Mouse (Mus musculus) lung, embryonic 16.5 days (tissue): ENCODE data around the gene Tspan9. TPM values are rescaled to one million over a fixed set of nuclear protein-coding genes. Genes with fewer than 3 reads are reported as not detected.

ENCODE experiments used
- ATAC-seq: fragments of 200-750 bp; cut with Nextera tagmentation; 2 replicates; pipeline ENCODE4 v1.8.0; 2017; ENCODE audit warnings: low read depth, mild to moderate bottlenecking, moderate library complexity
- H3K27ac ChIP-seq: fragments of 300-500 bp; sonication (generic); 2 replicates; pipeline ENCODE4 v1.5.1; 2014; ENCODE audit warnings: mild to moderate bottlenecking, control low read depth, low read length
- H3K27me3 ChIP-seq: fragments of 300-500 bp; sonication (generic); 2 replicates; pipeline ENCODE4 v1.6.1; 2014; ENCODE audit warnings: low read depth, low read length, mixed read lengths; ENCODE audit not compliant: control insufficient read depth, insufficient read depth
- H3K36me3 ChIP-seq: fragments of 300-500 bp; sonication (generic); 2 replicates; pipeline ENCODE4 v1.6.1; 2014; ENCODE audit warnings: low read length; ENCODE audit not compliant: control insufficient read depth, insufficient read depth
- H3K4me1 ChIP-seq: fragments of 300-500 bp; sonication (generic); replicated peaks from 2 replicates; pipeline ENCODE4 v1.6.1; 2014; ENCODE audit warnings: low read length, mixed read lengths; ENCODE audit not compliant: control insufficient read depth, insufficient read depth
- H3K4me2 ChIP-seq: fragments of 300-500 bp; sonication (generic); 2 replicates; pipeline ENCODE4 v1.6.1; 2014; ENCODE audit warnings: low read depth, low read length, control low read depth
- H3K4me3 ChIP-seq: fragments of 300-500 bp; sonication (generic); 2 replicates; pipeline ENCODE4 v1.5.1; 2014; ENCODE audit warnings: mild to moderate bottlenecking, low read length, control low read depth
- H3K9ac ChIP-seq: fragments of 300-500 bp; sonication (generic); 2 replicates; pipeline ENCODE4 v1.6.1; 2014; ENCODE audit warnings: low read length, control low read depth
- H3K9me3 ChIP-seq: fragments of 300-500 bp; sonication (generic); 2 replicates; pipeline ENCODE4 v1.6.1; 2016; ENCODE audit warnings: low read length; ENCODE audit not compliant: control insufficient read depth
- WGBS: fragments of 180-500 bp; shearing (Covaris S2); extraction: QIAGEN DNeasy Blood & Tissue Kit; methylation state at CpG from one replicate; pipeline ENCODE4 v1.1.7; 2014; 5-methylcytosine and 5-hydroxymethylcytosine counted together
- polyA plus RNA-seq: library from polyadenylated mRNA; unstranded; fragments of >200 nt; fragmentation: Nextera tagmentation; extraction: Ambion mirVana; gene quantifications from 2 replicates; pipeline ENCODE4 v1.2.1, GENCODE M21; 2015

Tspan9 gene
- polyA plus RNA-seq, 1 experiment from 2014 or later, result 158 TPM

- no peak overlapping the region for H3K4me3 ChIP-seq
- no peak for ATAC-seq
- 87% methylated on average over 6 of the region's 6 CpGs for WGBS
- no peaks in the 10 kb centered on the region for H3K36me3 ChIP-seq
- H3K4me1 ChIP-seq, result no peaks in the 10 kb centered on the region
- H3K27me3 ChIP-seq, result no peaks in the 10 kb centered on the region
- H3K9ac ChIP-seq, result no peak overlapping the region
- no peaks in the 10 kb centered on the region for H3K9me3 ChIP-seq
- H3K4me2 ChIP-seq, result no peak overlapping the region
- H3K27ac ChIP-seq, result no peak overlapping the region
Observed at GRCm38 (mm10) chr6:128159092-128159491, 15.7 kb upstream of the Tspan9 start.

DNA sequence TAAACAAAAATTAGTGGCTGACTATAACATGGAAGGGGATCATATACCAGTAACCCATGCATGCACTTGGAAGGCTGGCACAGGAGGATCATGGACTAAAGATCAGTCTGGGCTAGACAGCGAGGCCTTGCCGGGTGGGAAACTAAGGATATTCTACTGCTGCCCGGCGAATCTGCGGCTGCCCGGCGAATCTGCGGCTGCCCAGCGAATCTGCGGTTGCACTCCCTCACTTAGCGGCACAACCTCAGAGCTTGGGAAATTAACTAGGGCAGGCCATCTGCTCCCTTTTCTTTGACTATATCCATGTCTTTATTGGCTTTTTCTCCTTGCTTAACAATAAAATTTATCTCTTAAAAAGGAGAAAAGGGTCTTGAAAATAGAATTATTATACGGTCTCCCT, 14.6 kb upstream of the Tspan9 start:
- no peaks in the 10 kb centered on the region for H3K27me3 ChIP-seq
- H3K9ac ChIP-seq, result no peak overlapping the region
- no peaks in the 10 kb centered on the region for H3K4me1 ChIP-seq
- H3K36me3 ChIP-seq, result no peaks in the 10 kb centered on the region
- WGBS, result 66% methylated on average over 12 of the region's 12 CpGs
- H3K27ac ChIP-seq, result no peak overlapping the region
- no peak overlapping the region for H3K4me3 ChIP-seq
- no peak for ATAC-seq
- no peaks in the 10 kb centered on the region for H3K9me3 ChIP-seq
- no peak overlapping the region for H3K4me2 ChIP-seq

GRCm38 (mm10) chr6:128156476-128156875, 13.1 kb upstream of the Tspan9 start:
- Histone ChIP-seq H3K9ac (no peak overlapping the region), H3K27me3 (no peaks in the 10 kb centered on the region), H3K27ac (no peak overlapping the region), H3K4me2 (no peak overlapping the region), H3K36me3 (no peaks in the 10 kb centered on the region), H3K4me3 (no peak overlapping the region), H3K4me1 (no peaks in the 10 kb centered on the region), H3K9me3 (no peaks in the 10 kb centered on the region)
- no peak for ATAC-seq
- 78% methylated on average over 4 of the region's 4 CpGs for WGBS

- Histone ChIP-seq H3K27me3 (no peaks in the 10 kb centered on the region), H3K36me3 (no peaks in the 10 kb centered on the region), H3K9me3 (no peaks in the 10 kb centered on the region), H3K4me3 (no peak overlapping the region), H3K27ac (no peak overlapping the region), H3K9ac (no peak overlapping the region), H3K4me1 (no peaks in the 10 kb centered on the region), H3K4me2 (no peak overlapping the region)
- ATAC-seq, result no peak
- 64% methylated on average over 2 of the region's 2 CpGs for WGBS
Observed at GRCm38 (mm10) chr6:128155935-128156334, 12.5 kb upstream of the Tspan9 start.

GRCm38 (mm10) chr6:128145765-128146164, 2.4 kb upstream of the Tspan9 start:
- Histone ChIP-seq H3K9me3 (no peaks in the 10 kb centered on the region), H3K4me1 (peaks cover 19% of the 10 kb centered on the region), H3K4me2 (no peak overlapping the region), H3K9ac (no peak overlapping the region), H3K27me3 (no peaks in the 10 kb centered on the region), H3K4me3 (no peak overlapping the region), H3K27ac (no peak overlapping the region), H3K36me3 (no peaks in the 10 kb centered on the region)
- no peak for ATAC-seq
- WGBS, result 52% methylated on average over 6 of the region's 6 CpGs

- ATAC-seq, result peak; percentile 82
- Histone ChIP-seq H3K36me3 (no peaks in the 10 kb centered on the region), H3K4me3 (peak overlapping the region; percentile 75), H3K9ac (peak overlapping the region; percentile 87), H3K4me1 (peaks cover 19% of the 10 kb centered on the region), H3K9me3 (no peaks in the 10 kb centered on the region), H3K27me3 (no peaks in the 10 kb centered on the region), H3K4me2 (peak overlapping the region; percentile 72), H3K27ac (peak overlapping the region; percentile 94)
- 4% methylated on average over 20 of the region's 20 CpGs for WGBS
Observed at GRCm38 (mm10) chr6:128142369-128143278, 770 bp downstream of the Tspan9 start.

DNA sequence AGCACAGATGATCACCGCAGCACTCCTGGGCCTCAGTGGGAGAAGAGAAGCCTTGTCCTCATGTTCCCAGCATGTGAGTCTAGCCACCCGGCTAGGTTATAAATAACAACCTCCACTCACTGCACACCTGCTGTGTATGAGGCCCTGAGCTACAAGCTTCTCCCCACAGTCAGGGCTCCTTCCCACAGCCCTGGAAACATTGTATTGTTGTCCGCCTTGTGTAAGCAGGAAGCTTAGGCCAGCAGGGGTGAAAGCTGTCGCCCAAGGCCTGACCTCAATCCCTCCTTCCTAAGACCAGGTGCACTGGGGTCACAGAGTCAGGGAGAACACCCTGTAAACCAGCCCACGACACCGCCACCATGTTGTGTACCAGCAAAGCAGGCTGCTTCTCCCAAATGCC, 2.7 kb downstream of the Tspan9 start:
- Histone ChIP-seq H3K4me1 (peaks cover 26% of the 10 kb centered on the region), H3K4me2 (no peak overlapping the region), H3K9me3 (no peaks in the 10 kb centered on the region), H3K27ac (no peak overlapping the region), H3K4me3 (no peak overlapping the region), H3K27me3 (no peaks in the 10 kb centered on the region), H3K9ac (no peak overlapping the region), H3K36me3 (no peaks in the 10 kb centered on the region)
- WGBS, result 71% methylated on average over 6 of the region's 6 CpGs
- no peak for ATAC-seq

GRCm38 (mm10) chr6:128137855-128138254, 5.5 kb downstream of the Tspan9 start:
- Histone ChIP-seq H3K4me2 (no peak overlapping the region), H3K27me3 (no peaks in the 10 kb centered on the region), H3K9ac (no peak overlapping the region), H3K4me3 (no peak overlapping the region), H3K27ac (no peak overlapping the region), H3K9me3 (no peaks in the 10 kb centered on the region), H3K4me1 (peaks cover 46% of the 10 kb centered on the region), H3K36me3 (no peaks in the 10 kb centered on the region)
- WGBS, result 94% methylated on average over 4 of the region's 4 CpGs
- ATAC-seq, result no peak

DNA sequence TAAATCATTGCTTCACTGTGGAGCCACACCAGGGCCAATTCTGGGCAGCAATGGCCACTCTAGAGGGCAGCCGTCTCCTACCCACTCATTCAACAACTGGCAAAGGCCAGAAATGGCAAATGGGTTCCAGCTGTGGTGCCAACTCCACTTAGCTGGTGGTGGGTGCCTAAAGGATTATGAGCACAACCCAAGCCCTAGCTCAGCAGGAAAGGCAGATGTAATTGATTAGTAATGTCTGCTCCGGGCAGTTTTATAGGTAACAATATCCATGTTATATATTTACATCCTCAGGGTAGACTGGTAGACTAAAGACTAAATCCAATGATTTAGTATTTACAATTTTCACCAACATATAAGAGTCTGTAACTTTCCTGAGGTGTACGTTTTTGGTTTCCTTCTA, 6.7 kb downstream of the Tspan9 start:
- H3K4me1 ChIP-seq, result peaks cover 44% of the 10 kb centered on the region
- H3K9me3 ChIP-seq, result no peaks in the 10 kb centered on the region
- WGBS, result 83% methylated on average over 3 of the region's 3 CpGs
- H3K36me3 ChIP-seq, result no peaks in the 10 kb centered on the region
- no peaks in the 10 kb centered on the region for H3K27me3 ChIP-seq
- no peak overlapping the region for H3K27ac ChIP-seq
- H3K4me2 ChIP-seq, result no peak overlapping the region
- no peak overlapping the region for H3K4me3 ChIP-seq
- no peak overlapping the region for H3K9ac ChIP-seq
- ATAC-seq, result no peak
